Mouse (Mus musculus): ENCODE measurements around the gene Pigv.

DNA sequence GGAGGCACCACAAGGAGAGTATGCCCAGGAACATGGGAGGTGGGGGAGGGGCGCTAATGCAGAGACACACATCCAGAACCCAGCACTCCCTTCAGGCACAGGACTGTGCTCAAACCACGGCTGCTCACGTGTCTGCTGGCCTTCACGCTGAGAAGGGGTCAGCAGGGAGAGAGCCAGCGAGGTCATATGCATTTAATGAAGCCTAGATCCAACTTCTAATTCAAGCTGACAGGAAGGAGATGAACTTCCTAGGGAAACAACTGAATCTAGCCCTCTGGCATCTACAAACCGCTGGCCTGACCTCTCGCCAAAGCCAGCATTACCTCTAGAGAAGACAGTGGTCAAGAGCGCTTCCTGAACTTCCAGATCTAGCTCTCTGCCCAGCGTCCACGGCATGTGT is 57.0 kb downstream of the Pigv start:
- TF ChIP-seq CTCF (IDR thresholded peaks at IDR 0.05; ENCODE audit: low read depth, low read length) (no peak), GATA2 (IDR thresholded peaks at IDR 0.05; ENCODE audit: borderline replicate concordance, low read depth, low read length) (no peak), GATA1 (IDR thresholded peaks at IDR 0.05; ENCODE audit: borderline replicate concordance, low read length) (no peak), TAL1 (conservative IDR thresholded peaks at IDR 0.05; ENCODE audit: low read depth, low read length) (no peak)

Data from G1E (cell line).